ENCODE assay signal across 8 mouse cellular contexts in genomic region chr11:70227126-70227525, GRCm38 (mm10). TPM values are rescaled to one million over a fixed set of nuclear protein-coding genes. Genes with fewer than 3 reads are reported as not detected.
DNase-seq lines count a peak whose midpoint lies in the region; ATAC-seq lines count a peak whose summit lies in the region.

No protein-coding gene starts in this region.

- no peaks in the 10 kb centered on the region for H3K36me3 ChIP-seq in lung, embryonic 15.5 days
- no peaks in the 10 kb centered on the region for H3K36me3 ChIP-seq in limb, embryonic 11.5 days (ENCODE audit: control insufficient read depth, insufficient read depth, low read length)
- no peaks in the 10 kb centered on the region for H3K36me3 ChIP-seq in stomach, embryonic 15.5 days

- DNase-seq in cerebellum, adult 11-12 months, result peak; percentile 36
- no peak for DNase-seq in cerebellum, adult 18-20 months
- DNase-seq in lung, postnatal 10 days, result no peak
- no peak for DNase-seq in limb, embryonic 11.5 days (ENCODE audit: low spot score)
- no peak for DNase-seq in adrenal gland, postnatal 4 days (ENCODE audit: low spot score in 2 of 2)
- no peak for DNase-seq in retina, embryonic 14.5 days (ENCODE audit: low spot score)

- H3K9me3 ChIP-seq in lung, embryonic 15.5 days, result no peaks in the 10 kb centered on the region
- H3K9me3 ChIP-seq in limb, embryonic 11.5 days (ENCODE audit: control insufficient read depth, low read length), result no peaks in the 10 kb centered on the region
- H3K9me3 ChIP-seq in stomach, embryonic 15.5 days, result no peaks in the 10 kb centered on the region

- peak overlapping the region; percentile 14 for H3K27ac ChIP-seq in lung, embryonic 15.5 days
- no peak overlapping the region for H3K27ac ChIP-seq in limb, embryonic 11.5 days (replicated peaks; ENCODE audit: low read depth, low read length)
- H3K27ac ChIP-seq in stomach, embryonic 15.5 days, result no peak overlapping the region

- peak overlapping the region; percentile 60 for H3K4me2 ChIP-seq in lung, embryonic 15.5 days
- peak overlapping the region; percentile 39; the same call in 1 of the 2 replicates for H3K4me2 ChIP-seq in limb, embryonic 11.5 days (ENCODE audit: low read depth, severe bottlenecking)
- peak overlapping the region; percentile 58 for H3K4me2 ChIP-seq in stomach, embryonic 15.5 days

- peaks cover 44% of the 10 kb centered on the region for H3K27me3 ChIP-seq in lung, embryonic 15.5 days
- peaks cover 55% of the 10 kb centered on the region for H3K27me3 ChIP-seq in limb, embryonic 11.5 days (ENCODE audit: control insufficient read depth, insufficient read depth, low read length)
- peaks cover 25% of the 10 kb centered on the region for H3K27me3 ChIP-seq in stomach, embryonic 15.5 days (replicated peaks)

- H3K4me1 ChIP-seq in lung, embryonic 15.5 days, result peaks cover 40% of the 10 kb centered on the region
- peaks cover 7% of the 10 kb centered on the region for H3K4me1 ChIP-seq in limb, embryonic 11.5 days (ENCODE audit: control insufficient read depth, insufficient read depth, low read length)
- peaks cover 40% of the 10 kb centered on the region for H3K4me1 ChIP-seq in stomach, embryonic 15.5 days

- no peak for ATAC-seq in lung, embryonic 15.5 days (ENCODE audit: borderline replicate concordance, extremely low read depth, low FRiP score, low TSS enrichment)
- no peak for ATAC-seq in limb, embryonic 11.5 days (ENCODE audit: insufficient number of reproducible peaks, low FRiP score, low TSS enrichment, low read depth)
- ATAC-seq in stomach, embryonic 15.5 days (ENCODE audit: insufficient read depth, low FRiP score, low read depth), result no peak

- H3K9ac ChIP-seq in lung, embryonic 15.5 days, result peak overlapping the region; percentile 32; the same call in 1 of the 2 replicates
- H3K9ac ChIP-seq in limb, embryonic 11.5 days (ENCODE audit: low read length), result no peak overlapping the region
- H3K9ac ChIP-seq in stomach, embryonic 15.5 days, result no peak overlapping the region

- 27% methylated on average over 5 of the region's 5 CpGs for WGBS in lung, embryonic 15.5 days
- 31% methylated on average over 5 of the region's 5 CpGs for WGBS in limb, embryonic 11.5 days
- 43% methylated on average over 5 of the region's 5 CpGs for WGBS in stomach, embryonic 15.5 days

- H3K4me3 ChIP-seq in lung, embryonic 15.5 days, result peak overlapping the region; percentile 41
- H3K4me3 ChIP-seq in limb, embryonic 11.5 days (ENCODE audit: low read depth, low read length), result 0 out of 2 replicates have a peak overlapping the region, but pooled peaks have one; percentile 12
- peak overlapping the region; percentile 37 for H3K4me3 ChIP-seq in stomach, embryonic 15.5 days (replicated peaks)

RNA-seq across cellular contexts. Expression of gene Bcl6b, which starts 2.5 kb away (rescaled TPM):
- 30.2 and 33.9 TPM in 2 replicates for polyA plus RNA-seq in lung, embryonic 15.5 days (2015; fragmentation: Nextera tagmentation; extraction: Ambion mirVana)
- polyA plus RNA-seq in limb, embryonic 11.5 days (2014; fragmentation: Nextera tagmentation; extraction: Ambion mirVana), result 7.3 and 7.5 TPM in 2 replicates
- polyA plus RNA-seq in stomach, embryonic 15.5 days (2015; fragmentation: Nextera tagmentation; extraction: Ambion mirVana), result 10.9 and 13.6 TPM in 2 replicates
- 10 to 100 TPM; 23.8 to 33.4 TPM for total RNA-seq in adrenal gland, postnatal 4 days (2021)

RNA-seq across cellular contexts. Expression of gene Slc16a13, which starts 6.3 kb away (rescaled TPM):
- polyA plus RNA-seq in lung, embryonic 15.5 days (2015; fragmentation: Nextera tagmentation; extraction: Ambion mirVana), result 5.5 and 6.0 TPM in 2 replicates
- 17.0 and 17.8 TPM in 2 replicates for polyA plus RNA-seq in limb, embryonic 11.5 days (2014; fragmentation: Nextera tagmentation; extraction: Ambion mirVana)
- polyA plus RNA-seq in stomach, embryonic 15.5 days (2015; fragmentation: Nextera tagmentation; extraction: Ambion mirVana), result 6.9 and 9.8 TPM in 2 replicates
- total RNA-seq in adrenal gland, postnatal 4 days (2021), result 10 to 100 TPM in 1 of 2 experiments, 1 to 10 TPM in 1; 6.2 to 10.9 TPM

RNA-seq across cellular contexts. Expression of gene 0610010K14Rik, which starts 10.6 kb away (rescaled TPM):
- polyA plus RNA-seq in lung, embryonic 15.5 days (2015; fragmentation: Nextera tagmentation; extraction: Ambion mirVana), result 175 and 179 TPM in 2 replicates
- 216 and 218 TPM in 2 replicates for polyA plus RNA-seq in limb, embryonic 11.5 days (2014; fragmentation: Nextera tagmentation; extraction: Ambion mirVana)
- 141 and 144 TPM in 2 replicates for polyA plus RNA-seq in stomach, embryonic 15.5 days (2015; fragmentation: Nextera tagmentation; extraction: Ambion mirVana)
- total RNA-seq in adrenal gland, postnatal 4 days (2021), result 10 to 100 TPM; 70.1 to 72.5 TPM

RNA-seq across cellular contexts. Expression of gene Gm21988, which starts 12.5 kb away (rescaled TPM):
- polyA plus RNA-seq in lung, embryonic 15.5 days (2015; fragmentation: Nextera tagmentation; extraction: Ambion mirVana), result 10.8 and 11.0 TPM in 2 replicates
- polyA plus RNA-seq in limb, embryonic 11.5 days (2014; fragmentation: Nextera tagmentation; extraction: Ambion mirVana), result 8.2 and 10.5 TPM in 2 replicates
- polyA plus RNA-seq in stomach, embryonic 15.5 days (2015; fragmentation: Nextera tagmentation; extraction: Ambion mirVana), result 8.7 and 11.0 TPM in 2 replicates
- total RNA-seq in adrenal gland, postnatal 4 days (2021), result 1 to 10 TPM; 4.5 to 8.1 TPM

RNA-seq across cellular contexts. Expression of gene Rnasek, which starts 12.5 kb away (rescaled TPM):
- polyA plus RNA-seq in lung, embryonic 15.5 days (2015; fragmentation: Nextera tagmentation; extraction: Ambion mirVana), result 179 and 183 TPM in 2 replicates
- 94.1 and 94.6 TPM in 2 replicates for polyA plus RNA-seq in limb, embryonic 11.5 days (2014; fragmentation: Nextera tagmentation; extraction: Ambion mirVana)
- 196 and 222 TPM in 2 replicates for polyA plus RNA-seq in stomach, embryonic 15.5 days (2015; fragmentation: Nextera tagmentation; extraction: Ambion mirVana)
- total RNA-seq in adrenal gland, postnatal 4 days (2021), result 100 to 1,000 TPM; 160 to 164 TPM
